8 mouse cellular contexts compared by ENCODE assay signal in the genomic region with DNA sequence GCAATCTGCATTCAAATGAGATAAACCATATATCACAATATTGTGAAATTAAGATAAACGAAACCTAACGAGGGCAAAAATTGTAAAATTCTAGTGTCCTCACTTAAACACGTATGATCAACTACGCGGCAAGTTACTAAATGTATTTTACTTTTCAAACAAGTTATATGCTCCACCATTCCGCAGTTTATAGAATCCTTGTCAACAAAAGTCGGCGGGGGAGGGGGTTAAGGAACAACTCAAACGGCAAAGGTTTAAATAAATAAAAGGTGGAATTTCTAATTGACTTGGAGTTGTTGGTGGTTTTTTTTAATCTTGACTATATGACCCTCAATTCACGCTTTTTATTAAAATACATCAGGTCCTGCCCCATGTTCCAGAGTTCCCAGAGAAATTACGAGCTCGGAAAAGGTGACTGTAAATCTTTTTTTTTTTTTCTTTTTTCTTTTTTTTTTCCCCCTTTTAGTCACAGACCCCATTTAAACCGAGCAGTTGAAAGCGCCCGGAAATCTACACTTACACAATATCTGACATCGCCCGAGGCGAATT. TPM values are rescaled to one million over a fixed set of nuclear protein-coding genes. Genes with fewer than 3 reads are reported as not detected.
A peak's percentile ranks its signal among the peaks of the same experiment; 100 is the strongest.
DNase-seq lines count a peak whose midpoint lies in the region; ATAC-seq and TF ChIP-seq lines count a peak whose summit lies in the region.

No protein-coding gene starts in this region.

- WGBS in heart, embryonic 10.5 days = 4% methylated on average over 18 of the region's 18 CpGs
- 6% methylated on average over 18 of the region's 18 CpGs for WGBS in embryonic facial prominence, embryonic 10.5 days
- WGBS in limb, embryonic 12.5 days = 3% methylated on average over 18 of the region's 18 CpGs
- 3% methylated on average over 18 of the region's 18 CpGs for whole genome bisulfite sequencing in stomach, postnatal 0 days

- no peaks in the 10 kb centered on the region for H3K27me3 ChIP-seq in heart, embryonic 10.5 days (ENCODE audit: insufficient read depth, poor library complexity, severe bottlenecking)
- H3K27me3 ChIP-seq in embryonic facial prominence, embryonic 10.5 days (replicated peaks; ENCODE audit: low read depth, poor library complexity, severe bottlenecking) = 0 out of 2 replicates have a peak, but pooled peaks cover 3% of the 10 kb centered on the region
- no peaks in the 10 kb centered on the region for H3K27me3 ChIP-seq in limb, embryonic 12.5 days
- no peaks in the 10 kb centered on the region for H3K27me3 ChIP-seq in stomach, postnatal 0 days (ENCODE audit: control insufficient read depth, insufficient read depth, low read length)

- no peak for TF ChIP-seq CTCF in stomach, postnatal 0 days (IDR thresholded peaks at IDR 0.05; ENCODE audit: low read depth)

- no peak for ATAC-seq in limb, embryonic 12.5 days (ENCODE audit: insufficient number of reproducible peaks, insufficient read depth, low FRiP score, low TSS enrichment, low read depth)
- ATAC-seq in stomach, postnatal 0 days (ENCODE audit: low FRiP score, low TSS enrichment) = no peak

- H3K9me3 ChIP-seq in heart, embryonic 10.5 days = no peaks in the 10 kb centered on the region
- no peaks in the 10 kb centered on the region for H3K9me3 ChIP-seq in embryonic facial prominence, embryonic 10.5 days
- H3K9me3 ChIP-seq in limb, embryonic 12.5 days = no peaks in the 10 kb centered on the region
- no peaks in the 10 kb centered on the region for H3K9me3 ChIP-seq in stomach, postnatal 0 days (ENCODE audit: control insufficient read depth, low read length)

- DNase-seq in heart, embryonic 10.5 days (ENCODE audit: low spot score) = no peak
- DNase-seq in heart, adult 11 months = no peak
- peak; percentile 23 for DNase-seq in 3T3-L1 (ENCODE audit: low read depth, low spot score)
- no peak for DNase-seq in embryonic facial prominence, embryonic 10.5 days (ENCODE audit: low spot score)
- no peak for DNase-seq in stomach, postnatal 0 days (ENCODE audit: low spot score)
- DNase-seq in frontal cortex, postnatal 10 days (ENCODE audit: low spot score in 2 of 2) = no peak
- DNase-seq in spleen, adult 18-20 months = no peak

- H3K4me1 ChIP-seq in heart, embryonic 10.5 days = peaks cover 8% of the 10 kb centered on the region; the same call in 1 of the 2 replicates
- H3K4me1 ChIP-seq in embryonic facial prominence, embryonic 10.5 days = peaks cover 20% of the 10 kb centered on the region
- peaks cover 10% of the 10 kb centered on the region for H3K4me1 ChIP-seq in limb, embryonic 12.5 days (replicated peaks)
- no peaks in the 10 kb centered on the region for H3K4me1 ChIP-seq in stomach, postnatal 0 days (replicated peaks; ENCODE audit: control insufficient read depth, insufficient read depth)

- H3K27ac ChIP-seq in heart, embryonic 10.5 days = peak overlapping the region; percentile 96
- peak overlapping the region; percentile 92 for H3K27ac ChIP-seq in embryonic facial prominence, embryonic 10.5 days (replicated peaks)
- H3K27ac ChIP-seq in limb, embryonic 12.5 days = no peak overlapping the region; the same call in 1 of the 2 replicates
- H3K27ac ChIP-seq in stomach, postnatal 0 days (replicated peaks) = peak overlapping the region; percentile 99

- H3K9ac ChIP-seq in limb, embryonic 12.5 days (replicated peaks) = peak overlapping the region; percentile 91
- peak overlapping the region; percentile 96 for H3K9ac ChIP-seq in stomach, postnatal 0 days (ENCODE audit: low read length)

- peak overlapping the region; percentile 71 for H3K4me2 ChIP-seq in limb, embryonic 12.5 days
- peak overlapping the region; percentile 58 for H3K4me2 ChIP-seq in stomach, postnatal 0 days (replicated peaks; ENCODE audit: low read depth)

- H3K4me3 ChIP-seq in heart, embryonic 10.5 days = peak overlapping the region; percentile 86
- H3K4me3 ChIP-seq in embryonic facial prominence, embryonic 10.5 days = peak overlapping the region; percentile 90
- peak overlapping the region; percentile 83 for H3K4me3 ChIP-seq in limb, embryonic 12.5 days (replicated peaks)
- peak overlapping the region; percentile 98 for H3K4me3 ChIP-seq in stomach, postnatal 0 days (ENCODE audit: low read depth, low read length)

- H3K36me3 ChIP-seq in heart, embryonic 10.5 days = no peaks in the 10 kb centered on the region
- no peaks in the 10 kb centered on the region for H3K36me3 ChIP-seq in embryonic facial prominence, embryonic 10.5 days (replicated peaks)
- H3K36me3 ChIP-seq in limb, embryonic 12.5 days = no peaks in the 10 kb centered on the region
- no peaks in the 10 kb centered on the region for H3K36me3 ChIP-seq in stomach, postnatal 0 days (ENCODE audit: control insufficient read depth, insufficient read depth, low read length)

- TF ChIP-seq EP300 in stomach, postnatal 0 days (optimal IDR thresholded peaks at IDR 0.05) = no peak

RNA-seq across cellular contexts. Expression of gene Ptbp3, which starts 1.1 kb away (rescaled TPM):
- polyA plus RNA-seq in heart, embryonic 10.5 days (2016; fragmentation: Nextera tagmentation; extraction: Ambion mirVana) = 38.3 and 41.3 TPM in 2 replicates
- polyA plus RNA-seq in embryonic facial prominence, embryonic 10.5 days (2016; fragmentation: Nextera tagmentation; extraction: Ambion mirVana) = 35.4 and 35.8 TPM in 2 replicates
- 39.9 and 42.1 TPM in 2 replicates for polyA plus RNA-seq in limb, embryonic 12.5 days (2016; fragmentation: Nextera tagmentation; extraction: Ambion mirVana)
- polyA plus RNA-seq in stomach, postnatal 0 days (2015; fragmentation: Nextera tagmentation; extraction: Ambion mirVana) = 34.3 and 34.8 TPM in 2 replicates

RNA-seq across cellular contexts. Expression of gene Hsdl2, which starts 33.3 kb away (rescaled TPM):
- polyA plus RNA-seq in heart, embryonic 10.5 days (2016; fragmentation: Nextera tagmentation; extraction: Ambion mirVana) = 27.6 and 32.5 TPM in 2 replicates
- polyA plus RNA-seq in embryonic facial prominence, embryonic 10.5 days (2016; fragmentation: Nextera tagmentation; extraction: Ambion mirVana) = 18.3 and 18.8 TPM in 2 replicates
- polyA plus RNA-seq in limb, embryonic 12.5 days (2016; fragmentation: Nextera tagmentation; extraction: Ambion mirVana) = 23.2 and 23.3 TPM in 2 replicates
- polyA plus RNA-seq in stomach, postnatal 0 days (2015; fragmentation: Nextera tagmentation; extraction: Ambion mirVana) = 47.8 and 49.4 TPM in 2 replicates
